Mouse (Mus musculus) kidney, adult 11 months (tissue): ENCODE data around the gene Slc24a5.
"Not testable (repeated sequence)": the region's sequence is repeated elsewhere in the genome, so short reads cannot be mapped to it uniquely, and the experiment has no call there.

Source experiments
- DNase-seq: peaks from one replicate; pipeline ENCODE4 v3.0.0; 2022

Slc24a5 gene

DNA sequence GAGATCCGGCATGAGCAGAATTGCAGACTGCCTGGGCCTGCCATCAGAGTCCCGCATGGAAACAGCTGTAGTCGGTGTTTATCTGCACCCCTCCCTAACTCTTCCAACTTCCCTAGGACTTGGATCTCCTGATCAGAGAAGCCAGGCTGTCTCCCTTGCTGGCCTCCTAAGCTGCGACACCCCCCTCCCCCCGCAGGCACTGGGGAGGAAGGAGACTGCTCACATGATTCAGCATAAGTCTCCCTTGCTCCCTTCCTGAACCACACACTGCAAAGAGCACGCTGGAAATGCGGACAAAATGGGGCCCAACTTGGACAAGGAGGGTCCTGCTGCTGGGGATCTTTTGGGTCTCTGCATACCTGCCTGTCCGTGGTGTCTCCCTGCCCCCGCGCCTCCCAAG is at the start of gene Slc24a5:
TSS of gene Slc24a5 (plus strand) at position 231 of the 400 bp plus-strand sequence.
- no peak for DNase-seq

DNA sequence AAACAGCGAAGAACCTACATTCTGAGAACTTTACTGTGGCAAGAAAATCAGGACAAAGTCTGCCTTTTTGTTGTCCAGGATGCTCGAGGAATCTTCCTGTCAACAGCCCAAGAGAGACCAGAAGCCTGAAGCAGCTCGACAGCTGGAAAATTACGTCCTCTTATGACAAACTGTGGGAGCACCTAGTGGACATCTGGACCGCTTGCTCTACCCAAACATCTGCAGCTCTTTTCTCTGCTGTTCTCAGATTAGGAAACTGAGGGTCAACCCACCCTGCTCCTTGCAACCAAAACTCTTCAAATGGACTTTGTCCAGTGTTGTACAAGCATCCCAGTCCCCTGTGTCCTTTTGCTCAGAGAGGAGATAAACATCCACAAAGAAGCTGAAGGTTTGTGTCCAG is 43.5 kb upstream of the Slc24a5 start:
- no peak for DNase-seq

DNA sequence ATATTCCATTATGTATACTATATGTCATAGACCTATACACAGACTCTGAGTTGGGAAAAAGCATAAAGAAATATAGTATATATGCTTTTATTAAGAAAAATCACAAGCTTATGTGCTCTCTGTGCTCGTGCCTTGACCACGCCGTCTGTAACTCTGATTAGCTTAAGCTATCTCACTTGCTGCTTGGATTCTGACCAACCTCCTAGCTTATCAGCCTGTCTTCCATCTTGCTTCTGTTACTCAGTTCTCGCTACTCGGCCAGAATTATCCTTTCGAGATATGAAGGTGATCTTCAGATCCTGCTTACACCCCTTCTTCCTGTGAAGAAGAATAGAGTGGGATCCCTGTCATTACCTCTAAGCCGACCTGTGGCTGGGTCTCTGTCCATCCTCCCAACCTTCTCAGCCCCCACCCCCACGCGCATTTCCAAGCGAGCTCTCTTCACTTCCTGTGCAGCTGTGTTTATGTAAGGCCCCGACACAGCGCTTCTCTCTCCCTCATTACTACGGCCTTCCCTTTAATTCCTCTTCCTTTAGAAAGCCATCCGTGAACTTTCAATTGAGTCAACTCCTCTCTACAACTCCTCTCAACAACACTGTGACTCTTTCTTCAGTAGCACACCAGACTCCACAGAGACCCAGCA is 41.4 kb upstream of the Slc24a5 start:
- no peak for DNase-seq

DNA sequence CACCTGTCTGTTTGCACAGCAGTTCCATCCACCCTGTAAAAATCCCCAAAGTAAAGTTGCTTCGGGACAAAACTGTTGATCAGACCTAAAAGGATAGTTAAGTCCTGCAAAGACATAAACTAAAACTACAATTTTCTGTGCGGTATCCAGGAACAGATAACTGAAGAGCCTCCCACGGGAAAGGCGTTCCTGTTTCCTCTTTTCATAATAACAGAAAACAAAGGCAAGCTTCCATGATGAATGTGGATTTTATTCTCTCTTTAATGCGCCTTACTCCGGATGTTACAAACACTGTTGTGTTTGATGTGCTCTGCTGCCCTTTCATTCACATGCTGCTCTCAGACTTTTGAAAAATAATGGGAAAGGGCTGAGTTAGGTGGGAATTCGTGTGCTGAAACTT is 37.3 kb upstream of the Slc24a5 start:
- no peak for DNase-seq

DNA sequence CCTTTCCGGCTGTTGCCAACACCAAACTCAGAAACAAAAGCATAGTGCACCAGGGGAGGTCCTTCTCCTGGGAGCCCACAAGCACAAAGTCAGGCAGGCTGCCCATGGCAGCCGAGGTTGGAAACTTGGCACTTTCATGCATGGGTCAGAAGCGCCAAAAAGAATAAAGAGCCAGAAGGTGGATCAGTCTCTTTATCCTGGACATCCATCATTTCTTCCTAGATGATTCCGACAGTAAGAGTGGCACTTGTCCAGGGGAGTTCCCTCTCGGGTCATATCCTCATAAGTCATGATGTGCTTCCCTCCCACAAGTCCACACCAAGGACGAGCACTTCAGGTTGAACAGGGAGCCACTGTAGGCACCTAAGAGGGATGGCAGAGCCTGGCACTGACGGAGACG is 36.8 kb upstream of the Slc24a5 start:
- DNase-seq = no peak

DNA sequence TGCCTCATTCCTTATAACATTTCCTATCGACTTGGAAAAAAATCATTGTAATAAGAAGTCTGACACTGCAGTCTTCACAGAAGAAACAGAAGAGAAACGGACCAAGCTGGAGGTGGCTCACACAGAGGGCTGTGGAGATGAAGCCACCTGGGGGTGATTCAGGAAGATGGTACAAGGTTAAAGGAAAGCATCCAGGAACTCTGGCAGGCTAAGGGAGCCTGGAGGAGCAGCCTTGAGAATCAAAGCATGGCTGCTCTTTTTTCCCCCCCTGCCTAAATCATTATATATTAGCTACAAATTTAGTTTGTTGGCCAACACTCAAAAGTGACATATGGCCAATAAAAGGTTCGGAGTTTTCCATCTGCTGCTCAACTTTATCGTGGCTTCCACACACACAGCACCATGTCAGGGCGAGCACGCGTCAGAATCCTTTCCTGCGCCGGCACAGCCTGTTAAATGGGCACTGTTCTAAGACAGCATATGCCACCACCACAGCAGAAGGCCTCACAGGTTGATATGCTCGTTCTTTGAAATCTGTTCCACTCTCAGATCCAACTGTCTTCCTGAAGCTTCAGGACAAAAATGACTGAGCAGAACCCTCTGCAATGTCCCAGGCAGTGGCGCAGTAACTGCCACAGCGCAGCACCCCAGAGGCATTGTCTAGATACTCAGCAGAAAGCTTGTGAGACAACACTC is 36.2 kb upstream of the Slc24a5 start:
- DNase-seq = no peak

DNA sequence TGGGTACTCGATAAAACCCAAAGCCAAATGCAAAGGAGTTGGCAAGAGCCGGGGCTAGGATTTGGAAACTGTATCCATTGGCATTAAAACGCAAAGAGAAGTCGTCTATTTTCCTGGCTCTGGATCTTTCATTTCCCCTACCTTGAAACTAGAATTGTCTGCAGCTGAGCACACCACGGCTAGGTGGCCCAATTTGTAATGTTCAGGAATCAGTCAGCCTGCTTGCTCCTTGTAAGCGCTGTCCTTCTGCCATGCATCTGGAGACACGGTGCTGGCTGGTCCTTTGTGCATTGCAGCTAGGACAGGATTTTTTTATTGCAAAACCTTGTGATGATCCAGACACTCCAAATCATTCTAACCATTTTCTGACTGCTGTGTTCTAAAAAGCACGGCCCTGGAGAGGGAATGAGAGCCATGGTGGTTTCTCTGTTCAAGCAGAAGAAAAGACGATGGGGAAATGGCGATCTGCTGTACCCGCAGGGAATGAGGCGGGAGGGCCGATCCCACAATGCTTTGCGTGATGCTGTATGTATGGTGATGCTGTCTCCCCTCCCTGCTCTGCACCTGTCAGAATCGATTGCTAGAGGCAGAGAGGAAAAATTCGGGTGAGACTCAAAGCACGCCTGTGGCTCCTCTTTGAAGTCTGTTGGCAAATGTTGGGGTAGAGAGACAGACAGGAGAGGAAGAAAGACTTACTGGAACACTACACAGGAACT is 35.5 kb upstream of the Slc24a5 start:
- DNase-seq = no peak

DNA sequence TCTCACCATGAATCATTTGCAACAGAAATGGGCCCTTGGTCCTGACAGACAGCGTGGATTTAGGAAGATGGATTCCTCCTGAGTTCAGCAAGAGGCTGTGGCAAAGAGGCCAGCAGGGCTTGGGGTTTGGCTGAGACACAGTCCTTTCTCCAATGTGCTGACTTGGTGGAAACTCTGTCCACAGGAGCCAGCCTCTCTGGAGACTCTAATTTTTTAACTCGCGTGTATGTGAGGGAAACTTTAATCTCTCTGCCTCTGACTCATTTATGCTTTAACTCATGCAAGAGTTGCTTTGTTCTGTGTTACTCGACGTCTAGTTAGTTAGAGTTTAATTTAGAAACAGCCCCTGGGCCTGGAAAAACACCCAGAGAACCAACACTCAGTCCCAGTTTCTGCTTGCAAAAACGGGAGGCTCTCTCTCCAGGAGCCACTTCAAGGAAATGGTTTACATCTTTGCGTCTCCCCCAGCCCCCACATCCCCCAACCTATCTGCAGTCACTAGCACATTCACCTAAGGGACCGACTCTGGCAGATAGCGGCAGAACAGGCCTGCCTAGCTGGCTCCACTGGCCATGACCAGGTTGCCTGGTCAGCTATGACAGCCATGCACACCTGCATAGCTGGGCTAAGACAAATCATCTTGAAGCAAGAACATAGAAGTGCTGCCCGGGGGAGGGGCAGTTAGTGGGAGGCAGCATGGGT is 34.7 kb upstream of the Slc24a5 start:
- peak; percentile 61 for DNase-seq

DNA sequence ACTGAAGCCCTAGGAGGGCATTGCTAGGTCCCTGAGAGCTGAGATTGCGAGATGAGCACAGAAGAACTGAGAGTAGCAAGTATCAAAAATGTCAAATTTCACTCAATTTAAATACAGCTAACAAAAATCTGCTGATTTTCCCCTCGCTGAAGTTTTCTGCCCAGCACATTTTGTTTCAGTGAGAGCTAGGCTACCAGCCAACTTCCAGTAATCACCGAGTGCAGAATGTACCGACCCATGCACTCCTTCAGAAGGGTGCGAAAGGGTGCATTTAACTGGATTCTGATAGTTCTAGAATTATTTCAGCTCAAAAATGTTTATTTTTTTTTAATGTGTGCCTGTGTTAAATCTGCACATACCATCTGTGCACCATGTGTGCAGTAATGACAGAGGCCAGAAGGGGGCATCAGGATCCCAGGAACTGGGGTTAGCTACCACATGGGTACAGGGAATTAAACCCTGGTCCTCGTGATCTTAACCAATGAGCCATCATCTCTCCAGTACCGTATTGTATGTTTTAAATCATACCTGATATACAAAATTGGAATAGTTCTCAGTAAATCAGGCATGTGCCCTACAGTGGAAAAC is 12.5 kb upstream of the Slc24a5 start:
- DNase-seq = no peak

DNA sequence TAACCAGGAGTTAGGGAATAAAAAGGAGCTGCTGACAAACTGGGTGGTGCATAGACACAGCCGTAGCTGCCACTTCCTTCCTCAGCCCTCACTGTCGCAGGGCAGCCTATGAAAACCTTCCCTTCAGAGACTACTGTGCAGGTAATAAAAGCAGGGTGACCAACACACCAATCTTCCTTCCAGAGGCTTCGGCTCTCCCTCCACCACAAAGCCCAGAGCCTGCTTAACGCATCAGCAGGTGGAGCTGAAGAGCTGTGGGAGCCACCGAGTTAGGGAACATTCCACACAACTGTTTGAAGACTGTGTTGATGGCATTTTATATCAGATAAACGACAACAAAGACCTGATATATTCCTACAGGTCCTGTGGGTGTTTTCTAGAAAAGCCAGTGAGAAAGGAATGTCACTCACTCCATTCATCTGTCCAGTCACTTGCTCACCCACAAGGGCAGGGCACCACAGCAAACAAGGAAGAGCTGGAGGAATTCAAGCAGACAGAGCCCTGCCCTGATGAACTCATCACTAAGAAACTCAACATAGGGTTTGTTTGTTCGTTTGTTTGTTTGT is 10.6 kb upstream of the Slc24a5 start:
- DNase-seq = no peak

DNA sequence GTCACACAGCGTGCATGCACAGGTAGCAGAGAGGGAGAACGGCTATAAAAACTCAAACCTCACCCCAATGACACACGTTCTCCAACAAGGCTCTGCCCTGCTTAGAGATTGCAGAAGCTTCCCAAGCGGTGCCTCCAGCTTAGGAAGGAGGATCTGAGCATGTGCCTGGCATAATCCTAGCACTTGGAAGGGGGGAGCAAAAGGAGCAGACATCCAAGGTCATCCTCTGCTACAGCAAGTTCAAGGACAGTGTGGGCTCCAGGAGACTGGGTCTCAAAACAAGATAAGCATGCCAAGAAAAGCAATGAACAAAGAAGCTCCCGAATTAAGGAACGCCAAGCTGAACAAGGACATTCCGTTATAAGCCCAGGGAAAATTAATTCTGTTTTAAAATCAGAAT is 6.5 kb upstream of the Slc24a5 start:
- no peak for DNase-seq

DNA sequence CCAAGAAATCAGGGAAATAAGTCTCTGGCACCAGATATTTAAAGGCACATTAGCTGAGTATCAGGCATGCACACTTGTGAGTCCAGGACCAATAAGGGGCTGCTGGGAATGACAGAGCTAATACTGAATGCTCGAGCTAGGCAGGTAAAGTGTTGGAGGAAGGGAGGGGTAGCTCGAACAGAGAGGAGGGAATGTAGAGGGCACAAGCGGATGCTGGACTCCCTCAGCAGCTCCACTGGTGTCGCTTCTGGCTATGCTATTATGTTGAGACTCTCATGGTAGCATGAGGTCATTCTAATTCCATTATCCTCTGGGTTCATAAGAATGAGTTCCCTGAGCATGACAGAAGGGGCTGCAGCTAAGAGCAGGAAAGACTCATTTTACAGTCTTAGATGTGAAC is 5.0 kb upstream of the Slc24a5 start:
- no peak for DNase-seq

DNA sequence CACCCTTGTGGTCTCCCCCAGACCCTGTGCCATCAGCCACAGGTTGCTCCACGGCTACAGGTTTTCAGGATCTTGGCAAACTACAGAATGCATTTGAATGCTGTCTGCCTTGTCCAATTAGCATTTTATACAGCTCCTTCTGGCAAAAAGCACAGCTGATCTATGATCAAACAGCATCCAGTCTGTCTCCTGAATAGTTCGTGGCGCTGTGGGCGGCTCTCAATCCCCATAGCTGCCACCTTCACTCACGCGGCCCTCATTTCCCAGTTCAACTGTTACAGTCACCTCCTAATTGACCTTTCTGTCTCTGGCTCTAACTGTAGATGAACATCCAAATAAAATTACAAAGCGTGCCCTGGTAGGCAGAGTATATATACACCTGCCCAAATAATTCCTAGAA is 551 bp upstream of the Slc24a5 start:
- no peak for DNase-seq

DNA sequence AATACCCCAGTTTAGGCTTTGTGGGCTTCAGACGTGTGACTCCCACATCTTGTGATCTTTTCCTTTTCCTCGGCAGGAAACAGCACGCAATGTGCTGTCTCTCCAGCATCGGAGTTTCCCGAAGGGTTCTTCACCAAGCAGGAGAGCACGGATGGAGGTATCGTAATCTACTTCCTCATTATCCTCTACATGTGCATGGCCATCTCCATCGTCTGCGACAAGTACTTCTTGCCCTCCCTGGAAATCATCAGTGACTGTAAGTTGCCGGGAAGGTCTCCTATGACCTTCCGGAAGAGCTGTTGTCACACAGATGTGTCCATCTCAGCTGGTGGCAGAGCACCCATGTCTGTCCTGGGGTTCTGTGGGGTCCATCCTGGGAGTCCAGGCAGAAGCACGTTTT is 772 bp downstream of the Slc24a5 start:
- no peak for DNase-seq

DNA sequence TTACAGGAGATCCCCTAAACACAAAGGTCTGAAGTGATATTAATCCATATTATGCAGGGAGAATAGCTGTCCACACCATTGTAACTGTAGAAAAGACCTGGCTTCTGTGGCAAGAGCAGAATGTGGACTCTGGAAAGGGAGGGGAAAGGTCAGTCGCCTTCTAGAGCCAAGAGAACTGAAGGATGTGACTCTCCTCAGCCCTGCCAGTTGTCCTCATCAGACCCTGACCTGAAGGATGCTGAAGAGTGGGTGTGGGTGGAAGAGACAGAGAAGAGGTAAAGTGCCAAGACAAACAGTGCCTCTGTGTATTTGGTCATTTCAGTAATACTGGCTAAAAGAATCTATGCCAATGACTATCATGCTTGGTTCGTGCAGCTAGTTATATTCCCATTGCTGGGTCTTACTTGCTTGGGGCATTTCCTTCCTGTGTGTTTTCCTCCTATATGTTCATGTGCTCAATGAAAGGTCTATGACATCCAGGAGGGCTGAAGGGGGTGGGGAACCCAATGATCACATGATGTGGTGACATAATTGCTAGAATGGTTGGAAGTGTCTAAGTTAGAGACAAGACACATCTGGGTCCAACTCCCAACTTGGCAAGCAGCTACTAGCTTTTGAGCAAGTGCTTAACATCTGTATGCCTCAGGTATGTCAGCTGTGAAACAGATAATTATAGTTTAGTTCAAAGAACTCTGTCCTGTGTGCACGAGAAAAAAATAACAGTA is 5.3 kb downstream of the Slc24a5 start:
- DNase-seq = peak; percentile 31

DNA sequence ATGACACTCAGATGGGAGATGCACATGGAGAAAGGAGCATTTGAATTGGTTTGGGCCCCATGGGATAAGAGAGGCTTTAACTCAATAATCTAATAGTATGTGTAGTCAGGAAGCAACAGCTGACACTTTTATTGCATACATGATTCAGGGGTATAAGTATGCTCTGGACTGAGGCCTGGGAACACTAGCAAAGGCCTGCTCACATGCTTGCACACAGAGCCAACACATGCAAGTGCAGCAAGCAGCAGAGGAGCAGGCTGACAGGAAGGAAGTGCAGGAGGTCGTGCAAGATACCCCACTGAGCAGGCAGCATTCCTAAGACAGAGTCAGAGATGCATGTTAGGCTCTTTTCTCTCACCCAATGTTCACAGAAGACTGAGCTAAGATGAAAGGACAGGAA is 16.0 kb downstream of the Slc24a5 start:
- no peak for DNase-seq

DNA sequence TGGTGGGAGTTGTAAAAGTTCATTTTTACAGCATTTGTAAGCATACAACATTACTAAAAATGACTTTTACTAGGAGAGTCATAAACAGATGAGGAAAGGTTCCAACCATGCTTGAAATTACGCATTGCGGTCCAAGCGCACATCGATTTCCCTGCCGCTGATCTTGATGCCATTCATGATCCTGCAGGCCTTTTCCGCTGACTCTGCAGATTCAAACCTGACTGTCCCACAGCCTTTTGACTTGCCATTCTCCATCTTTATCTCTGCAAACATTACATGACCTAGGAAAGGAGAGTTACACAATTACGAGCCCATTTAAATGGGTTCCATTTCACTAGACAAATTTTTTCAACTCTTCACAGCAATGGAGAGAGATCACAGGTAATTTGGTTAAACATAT is 20.8 kb downstream of the Slc24a5 start:
- DNase-seq = no peak

DNA sequence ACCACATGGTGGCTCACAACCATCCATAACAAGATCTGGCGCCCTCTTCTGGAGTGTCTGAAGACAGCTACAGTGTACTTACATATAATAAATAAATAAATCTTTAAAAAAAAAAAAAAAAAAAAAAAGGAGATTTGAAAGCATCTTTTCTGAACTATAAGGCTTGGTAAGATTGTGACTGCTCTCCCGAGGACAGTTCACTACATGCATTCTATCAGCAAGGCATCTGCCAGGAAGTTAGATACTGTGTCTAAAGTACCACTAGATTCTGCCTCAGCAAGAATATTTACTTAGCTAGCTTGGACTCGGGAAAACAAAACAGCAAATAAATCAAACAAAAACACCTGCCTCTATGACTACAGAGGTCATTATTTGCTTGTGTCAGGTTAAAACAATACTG is 24.2 kb downstream of the Slc24a5 start:
- DNase-seq = not testable (repeated sequence)

DNA sequence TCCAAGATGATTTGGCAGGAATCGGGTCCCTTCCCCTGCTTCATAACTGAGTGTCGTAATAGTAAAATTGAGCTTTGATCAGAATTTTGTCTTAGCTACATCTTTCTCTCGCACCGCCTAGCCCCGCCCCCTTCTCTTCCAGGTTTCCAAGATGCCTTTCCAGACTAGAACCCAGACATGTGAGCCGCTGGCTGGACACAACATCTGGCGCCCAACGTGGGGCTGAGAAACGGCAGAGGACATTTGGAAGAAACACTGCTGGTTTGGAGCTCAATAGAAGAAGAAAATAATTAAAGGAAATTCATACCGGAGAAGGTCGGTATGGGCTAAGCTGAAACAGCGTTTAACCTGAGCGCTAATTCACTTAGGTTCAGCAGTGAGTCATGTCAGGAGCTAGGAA is 36.6 kb downstream of the Slc24a5 start:
- DNase-seq = not testable (repeated sequence)

DNA sequence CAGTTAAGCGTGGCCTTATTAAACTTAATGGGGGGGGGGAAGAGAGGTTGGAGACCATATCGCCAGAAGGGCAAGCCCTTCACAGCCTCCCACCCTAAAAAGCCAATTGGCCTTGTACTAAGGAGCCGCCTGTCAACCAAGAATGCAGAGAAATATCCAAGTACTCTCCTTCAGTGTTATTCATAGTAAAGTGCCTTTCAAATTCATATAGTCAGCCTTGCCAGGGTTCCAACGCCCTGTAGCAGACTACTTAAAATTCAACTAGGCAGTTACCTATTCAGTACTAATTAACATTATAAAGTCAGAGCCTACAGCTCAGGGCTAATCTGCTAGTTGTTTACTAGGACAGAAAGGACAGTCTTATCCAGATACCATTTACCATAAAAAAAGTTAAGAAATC is 38.6 kb downstream of the Slc24a5 start:
- peak; percentile 23 for DNase-seq

DNA sequence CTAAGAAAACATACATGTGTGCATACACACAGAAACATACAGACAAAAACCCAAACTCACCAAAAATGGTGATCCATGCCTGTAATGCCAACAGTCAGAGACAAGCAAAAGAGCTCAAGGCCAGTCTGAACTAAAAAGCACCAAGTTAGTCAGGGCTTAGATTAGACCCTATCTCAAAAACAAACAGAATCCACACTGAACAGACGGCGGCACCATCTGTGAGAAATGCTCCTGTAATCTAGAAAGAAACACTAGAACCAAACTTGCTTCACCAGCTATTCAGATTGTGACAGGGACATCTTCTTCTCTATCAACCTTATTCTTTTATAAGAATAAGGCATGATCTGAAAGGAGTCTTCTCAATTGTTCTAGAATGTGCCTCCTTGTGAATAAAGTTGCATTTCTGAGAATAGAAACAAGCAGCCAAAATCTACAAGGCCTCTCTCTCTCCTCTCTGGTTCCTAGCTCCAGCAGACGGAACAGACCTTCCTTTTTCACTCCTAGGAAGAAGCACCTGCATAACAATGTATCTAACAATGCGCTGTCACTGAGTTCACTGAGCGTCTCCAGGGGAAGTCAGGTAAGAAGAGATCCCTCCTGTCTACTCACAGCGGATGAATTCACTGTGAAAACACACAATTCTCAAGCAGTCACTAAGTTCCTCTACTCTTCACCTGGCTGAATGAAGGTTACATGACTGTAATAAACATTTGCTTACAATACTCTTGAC is 51.6 kb downstream of the Slc24a5 start:
- no peak for DNase-seq

DNA sequence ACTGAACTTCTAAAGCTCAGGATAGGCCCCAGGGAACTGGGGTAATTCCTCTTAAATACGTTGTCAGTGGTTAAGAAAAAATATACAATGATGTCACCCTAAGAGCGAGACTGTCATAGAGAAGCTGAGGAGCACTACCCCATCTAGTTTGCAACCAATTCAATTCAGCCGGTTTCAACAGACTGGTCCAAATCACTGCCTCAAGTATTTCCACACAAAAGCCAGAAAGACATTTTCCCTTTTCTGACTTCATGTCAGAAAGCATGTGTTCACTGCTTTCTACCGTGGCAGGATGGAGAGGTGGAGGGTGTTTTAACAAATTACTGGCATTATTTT is 54.3 kb downstream of the Slc24a5 start:
- DNase-seq = no peak
